Mouse (Mus musculus) left cerebral cortex, adult 11 months (tissue): ENCODE measurements at regions not wholly inside any gene's neighbourhood (a gene's known extent, or its start where the extent isn't known, plus 50 kb on each side); places are given as distances from the start of the nearest gene placed in this dataset.
A peak's percentile ranks its signal among the peaks of the same experiment; 100 is the strongest.

Source experiments
- DNase-seq: peaks from one replicate; pipeline ENCODE4 v3.0.0; 2022; ENCODE audit warnings: low spot score

GRCm38 (mm10) chrY:74732116-74732515 is 108.4 kb downstream of the Gm21913 start:
- peak; percentile 30 for DNase-seq
